Mouse (Mus musculus) erythroblast, embryonic 14.5 days (primary cell): ENCODE results near the gene Tuba8. TPM values are rescaled to one million over a fixed set of nuclear protein-coding genes. Genes with fewer than 3 reads are reported as not detected.

Experiments used
- H3K27me3 ChIP-seq: 2 replicates; pipeline ENCODE4 v1.6.1; 2012; ENCODE audit warnings: inconsistent platforms; ENCODE audit not compliant: control insufficient read depth
- H3K36me3 ChIP-seq: 2 replicates; pipeline ENCODE4 v1.6.1; 2012; ENCODE audit warnings: mild to moderate bottlenecking, inconsistent platforms; ENCODE audit not compliant: control insufficient read depth
- H3K4me1 ChIP-seq: 2 replicates; pipeline ENCODE4 v1.6.1; 2012; ENCODE audit warnings: inconsistent platforms; ENCODE audit not compliant: control insufficient read depth
- H3K4me3 ChIP-seq: replicated peaks from 2 replicates; pipeline ENCODE3; 2012; ENCODE audit warnings: moderate library complexity, mild to moderate bottlenecking, inconsistent platforms
- H3K9me3 ChIP-seq: 2 replicates; pipeline ENCODE4 v1.6.1; 2012; ENCODE audit warnings: low read length, inconsistent platforms, mixed read lengths; ENCODE audit not compliant: control insufficient read depth
- GATA1 ChIP-seq: IDR thresholded peaks from 2 replicates; pipeline ENCODE4 v1.6.1; 2012; ENCODE audit warnings: low read length, inconsistent platforms, mixed read lengths
- TAL1 ChIP-seq: IDR thresholded peaks from 3 replicates; pipeline ENCODE4 v1.6.1; 2012; ENCODE audit warnings: low read length, inconsistent platforms, mixed read lengths
- polyA plus RNA-seq: library from polyadenylated mRNA; stranded (reverse); fragments of >175 nt; gene quantifications from 2 replicates; pipeline ENCODE4 v1.2.3, GENCODE M21; 2012

Tuba8 gene
- polyA plus RNA-seq, 1 experiment: 0.01 TPM

- TF ChIP-seq GATA1 (no peak), TAL1 (no peak)
- Histone ChIP-seq H3K9me3 (no peaks in the 10 kb centered on the region), H3K4me3 (no peak overlapping the region)
Observed at GRCm38 (mm10) chr6:121238209-121238608, 27.7 kb downstream of the Tuba8 start.

DNA sequence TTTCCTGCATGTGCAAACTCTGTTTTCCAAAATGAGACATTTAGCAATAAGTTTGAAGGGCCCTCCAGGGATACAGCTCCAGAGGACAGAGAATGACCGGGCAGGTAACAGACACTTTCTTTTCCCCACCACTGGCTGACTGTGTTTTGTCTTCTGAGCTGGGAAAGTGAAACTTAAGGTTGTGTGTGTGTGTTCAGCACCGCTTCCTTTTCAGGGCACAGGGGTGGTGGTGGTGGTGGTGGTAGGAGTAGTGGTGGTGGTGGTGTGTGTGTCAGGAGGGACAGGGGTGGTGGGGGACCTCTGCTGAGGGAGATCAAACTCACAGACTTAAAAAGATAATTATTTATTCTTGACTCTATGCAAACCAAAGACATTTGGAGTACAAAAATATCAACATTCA is 31.3 kb downstream of the Tuba8 start:
- H3K36me3 ChIP-seq: no peaks in the 10 kb centered on the region
- peaks cover 42% of the 10 kb centered on the region for H3K4me1 ChIP-seq
- TF ChIP-seq TAL1 (no peak), GATA1 (no peak)
- H3K4me3 ChIP-seq: no peak overlapping the region
- no peaks in the 10 kb centered on the region for H3K9me3 ChIP-seq
- H3K27me3 ChIP-seq: no peaks in the 10 kb centered on the region

More at GRCm38 (mm10) chr6:121238209-121238608, 27.7 kb downstream of the Tuba8 start:
- H3K4me1 ChIP-seq: peaks cover 14% of the 10 kb centered on the region
- no peaks in the 10 kb centered on the region for H3K27me3 ChIP-seq
- H3K36me3 ChIP-seq: no peaks in the 10 kb centered on the region

- Histone ChIP-seq H3K27me3 (no peaks in the 10 kb centered on the region), H3K4me3 (no peak overlapping the region), H3K4me1 (peaks cover 53% of the 10 kb centered on the region), H3K9me3 (no peaks in the 10 kb centered on the region), H3K36me3 (no peaks in the 10 kb centered on the region)
- TF ChIP-seq TAL1 (no peak), GATA1 (no peak)
Observed at GRCm38 (mm10) chr6:121243161-121243560, 32.7 kb downstream of the Tuba8 start.

DNA sequence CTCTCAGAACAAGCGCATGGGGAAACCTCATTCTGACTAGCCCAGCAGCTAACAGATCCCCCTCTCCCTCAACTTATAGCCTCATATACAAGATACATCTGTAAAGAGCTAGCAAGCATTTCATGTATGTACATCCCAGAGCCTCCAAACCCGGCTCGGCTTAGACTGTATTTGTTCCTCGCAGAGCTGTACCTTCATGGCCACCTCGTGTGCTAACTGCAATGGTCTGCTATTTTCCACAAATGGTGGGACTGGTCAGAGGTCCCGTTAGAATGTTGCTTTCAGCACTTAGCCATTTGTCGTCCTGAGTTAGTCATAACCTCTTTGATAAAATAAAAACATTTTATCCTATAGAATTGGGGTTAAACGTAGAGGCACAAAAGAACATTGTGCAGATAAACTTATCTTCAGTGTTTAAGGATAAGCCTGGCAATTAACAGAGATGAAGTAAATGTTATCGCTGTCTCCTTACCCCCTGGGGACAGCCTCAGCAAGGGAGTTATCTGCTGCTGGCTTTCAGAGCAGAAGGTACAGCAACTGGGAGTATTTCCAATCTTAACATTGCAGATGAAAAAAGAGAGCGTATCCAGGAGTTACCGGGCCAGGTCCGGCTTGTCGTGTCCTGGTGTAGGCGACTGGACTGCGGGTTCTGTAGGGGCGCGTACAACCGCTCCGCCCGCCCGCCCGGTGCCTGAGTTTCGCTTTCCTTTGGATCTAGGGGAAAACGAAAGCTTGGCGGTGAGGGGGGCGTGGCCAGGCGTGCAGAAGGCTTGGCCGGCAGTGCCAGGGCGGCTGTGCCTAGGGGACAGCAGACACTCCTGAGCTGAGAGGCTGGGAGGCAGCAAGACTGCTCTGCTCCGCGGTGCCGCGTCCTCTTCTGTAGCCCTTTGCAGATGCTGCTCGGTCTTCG is 34.9 kb downstream of the Tuba8 start, which contains the start of gene Usp18:
Gene Usp18, plus strand, starts transcription at position 780 of the 910 bp plus-strand sequence.
- TF ChIP-seq GATA1 (no peak), TAL1 (peak; percentile 56; the same call in 2 of the 3 replicates)
- H3K4me1 ChIP-seq: peaks cover 48% of the 10 kb centered on the region

GRCm38 (mm10) chr6:121246037-121246361 is 35.5 kb downstream of the Tuba8 start:
- Histone ChIP-seq H3K9me3 (no peaks in the 10 kb centered on the region), H3K27me3 (no peaks in the 10 kb centered on the region), H3K36me3 (no peaks in the 10 kb centered on the region), H3K4me3 (peak overlapping the region; percentile 82), H3K4me1 (peaks cover 45% of the 10 kb centered on the region)
- no peak for TF ChIP-seq GATA1
- TF ChIP-seq TAL1: no peak

More for the DNA sequence above, 34.9 kb downstream of the Tuba8 start, which contains the start of gene Usp18:
- Histone ChIP-seq H3K4me3 (peak within 1 kb of the TSS; percentile 82), H3K9me3 (no peaks in the 10 kb centered on the region), H3K36me3 (no peaks in the 10 kb centered on the region), H3K27me3 (no peaks in the 10 kb centered on the region)

DNA sequence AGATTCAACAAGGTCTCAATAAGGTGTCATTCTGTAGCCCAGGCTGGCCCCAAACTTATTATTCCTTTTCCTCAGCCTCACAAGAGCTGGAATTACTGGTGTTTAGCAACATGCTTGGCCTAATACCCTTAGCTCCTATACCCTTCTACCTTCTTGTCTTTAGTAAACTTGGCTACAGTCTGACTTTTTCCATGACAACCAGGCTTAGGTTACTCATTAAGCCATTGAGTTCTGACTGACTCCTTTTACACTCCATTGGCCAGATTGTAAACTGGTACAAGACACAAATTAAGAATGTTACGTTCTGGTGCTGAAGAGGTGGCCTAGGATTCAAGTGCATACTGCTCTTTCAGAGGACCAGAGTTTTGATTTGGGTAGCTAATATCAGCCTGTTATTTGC is 39.9 kb downstream of the Tuba8 start:
- H3K9me3 ChIP-seq: no peaks in the 10 kb centered on the region
- H3K4me1 ChIP-seq: peaks cover 21% of the 10 kb centered on the region
- H3K36me3 ChIP-seq: peaks cover 7% of the 10 kb centered on the region

GRCm38 (mm10) chr6:121251256-121251655 is 40.8 kb downstream of the Tuba8 start:
- no peaks in the 10 kb centered on the region for H3K27me3 ChIP-seq
- H3K4me3 ChIP-seq: no peak overlapping the region
- TF ChIP-seq GATA1 (no peak), TAL1 (no peak)
- no peaks in the 10 kb centered on the region for H3K9me3 ChIP-seq
- peaks cover 9% of the 10 kb centered on the region for H3K36me3 ChIP-seq
- peaks cover 15% of the 10 kb centered on the region for H3K4me1 ChIP-seq

More for the DNA sequence above, 39.9 kb downstream of the Tuba8 start:
- TF ChIP-seq GATA1: no peak
- TF ChIP-seq TAL1: no peak
- Histone ChIP-seq H3K27me3 (no peaks in the 10 kb centered on the region), H3K4me3 (no peak overlapping the region)

DNA sequence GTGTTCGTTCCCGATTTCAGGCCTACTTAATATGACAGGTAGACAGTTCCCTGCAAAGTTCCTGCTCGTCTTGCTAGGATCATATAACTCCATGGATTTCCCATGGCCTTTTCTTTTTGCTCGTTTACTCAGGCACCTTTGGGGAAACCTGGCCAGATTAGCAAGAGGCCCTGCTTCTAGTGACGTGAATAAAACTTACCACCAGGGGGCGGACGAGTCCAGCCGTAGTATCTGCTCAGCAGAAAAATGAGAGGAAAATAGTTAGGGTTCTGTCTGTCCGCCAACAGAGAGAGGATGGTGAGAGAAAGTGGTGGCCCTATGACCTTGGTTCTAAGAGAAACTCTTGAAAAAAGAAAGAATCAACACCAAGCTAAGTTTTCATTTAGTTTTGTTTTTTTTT is 50.1 kb downstream of the Tuba8 start:
- TF ChIP-seq GATA1 (no peak), TAL1 (no peak)
- H3K36me3 ChIP-seq: peaks cover 18% of the 10 kb centered on the region
- H3K4me1 ChIP-seq: no peaks in the 10 kb centered on the region; the same call in 1 of the 2 replicates
- H3K27me3 ChIP-seq: no peaks in the 10 kb centered on the region
- H3K9me3 ChIP-seq: no peaks in the 10 kb centered on the region
- H3K4me3 ChIP-seq: no peak overlapping the region

DNA sequence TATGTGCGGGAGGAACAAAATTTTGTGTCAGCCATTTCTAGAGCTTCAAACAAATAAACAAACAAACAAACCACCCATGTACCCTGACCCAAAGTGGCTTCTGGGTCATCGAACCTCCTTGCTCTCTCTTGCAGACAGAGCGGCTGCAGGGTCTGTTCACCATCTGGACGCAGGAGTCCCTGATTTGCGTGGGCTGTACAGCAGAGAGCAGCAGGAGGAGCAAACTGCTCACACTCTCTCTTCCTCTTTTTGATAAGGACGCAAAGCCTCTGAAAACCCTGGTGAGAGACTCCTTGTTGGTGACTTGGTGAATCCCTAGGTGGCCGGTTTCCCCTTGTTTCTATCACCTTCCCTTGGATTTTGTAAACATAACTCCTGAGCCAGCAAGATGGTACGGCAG is 50.7 kb downstream of the Tuba8 start:
- Histone ChIP-seq H3K9me3 (no peaks in the 10 kb centered on the region), H3K27me3 (no peaks in the 10 kb centered on the region), H3K4me3 (no peak overlapping the region), H3K4me1 (no peaks in the 10 kb centered on the region), H3K36me3 (peaks cover 17% of the 10 kb centered on the region)
- TF ChIP-seq GATA1 (no peak), TAL1 (no peak)
